Mouse (Mus musculus): ENCODE data around the gene Dscaml1. TPM values are rescaled to one million over a fixed set of nuclear protein-coding genes. Genes with fewer than 3 reads are reported as not detected.

Gene Dscaml1
- polyA plus RNA-seq, 1 experiment from 2014 or later: 0.23 TPM

- H3K4me2 ChIP-seq: no peak overlapping the region
- ATAC-seq (ENCODE audit: insufficient number of reproducible peaks, low FRiP score, low TSS enrichment, low read depth): no peak; the same call in 1 of the 2 replicates
- 43% methylated on average over 10 of the region's 10 CpGs for WGBS
- peaks cover 12% of the 10 kb centered on the region; the same call in 1 of the 2 replicates for H3K4me1 ChIP-seq
- no peaks in the 10 kb centered on the region for H3K27me3 ChIP-seq
- H3K36me3 ChIP-seq: no peaks in the 10 kb centered on the region
- no peak overlapping the region for H3K4me3 ChIP-seq
- H3K9ac ChIP-seq: no peak overlapping the region
- H3K27ac ChIP-seq: peak overlapping the region; percentile 76
- no peaks in the 10 kb centered on the region for H3K9me3 ChIP-seq
Measured at GRCm38 (mm10) chr9:45499267-45499666, 72.8 kb downstream of the Dscaml1 start.

- peaks cover 19% of the 10 kb centered on the region for H3K4me1 ChIP-seq
- no peak for ATAC-seq (ENCODE audit: insufficient number of reproducible peaks, low FRiP score, low TSS enrichment, low read depth)
- H3K4me2 ChIP-seq: no peak overlapping the region
- H3K9me3 ChIP-seq: no peaks in the 10 kb centered on the region
- peak overlapping the region; percentile 76 for H3K27ac ChIP-seq
- no peaks in the 10 kb centered on the region for H3K27me3 ChIP-seq
- no peak overlapping the region for H3K4me3 ChIP-seq
- 51% methylated on average over 3 of the region's 3 CpGs for WGBS
- H3K9ac ChIP-seq: no peak overlapping the region
- H3K36me3 ChIP-seq: no peaks in the 10 kb centered on the region
Measured at GRCm38 (mm10) chr9:45500071-45500595, 73.7 kb downstream of the Dscaml1 start.

- no peak for ATAC-seq (ENCODE audit: insufficient number of reproducible peaks, low FRiP score, low TSS enrichment, low read depth)
- no peak overlapping the region for H3K4me3 ChIP-seq
- 41% methylated on average over 5 of the region's 5 CpGs for WGBS
- H3K9me3 ChIP-seq: no peaks in the 10 kb centered on the region
- no peak overlapping the region for H3K4me2 ChIP-seq
- H3K4me1 ChIP-seq: peaks cover 24% of the 10 kb centered on the region
- no peak overlapping the region for H3K27ac ChIP-seq
- H3K9ac ChIP-seq: no peak overlapping the region
- H3K27me3 ChIP-seq: no peaks in the 10 kb centered on the region
- H3K36me3 ChIP-seq: no peaks in the 10 kb centered on the region
Measured at GRCm38 (mm10) chr9:45501295-45501927, 75.0 kb downstream of the Dscaml1 start.

- Histone ChIP-seq H3K27me3 (no peaks in the 10 kb centered on the region), H3K36me3 (no peaks in the 10 kb centered on the region), H3K4me1 (peaks cover 24% of the 10 kb centered on the region), H3K27ac (no peak overlapping the region), H3K9ac (no peak overlapping the region), H3K4me3 (no peak overlapping the region), H3K4me2 (no peak overlapping the region), H3K9me3 (no peaks in the 10 kb centered on the region)
- ATAC-seq (ENCODE audit: insufficient number of reproducible peaks, low FRiP score, low TSS enrichment, low read depth): no peak
- 18% methylated on average over 14 of the region's 14 CpGs for WGBS
Measured at GRCm38 (mm10) chr9:45501963-45502641, 75.7 kb downstream of the Dscaml1 start.

- Histone ChIP-seq H3K4me1 (peaks cover 20% of the 10 kb centered on the region), H3K9ac (no peak overlapping the region), H3K27me3 (no peaks in the 10 kb centered on the region), H3K4me2 (no peak overlapping the region), H3K4me3 (no peak overlapping the region), H3K9me3 (no peaks in the 10 kb centered on the region), H3K36me3 (no peaks in the 10 kb centered on the region), H3K27ac (no peak overlapping the region; the same call in 1 of the 2 replicates)
- WGBS: 32% methylated on average over 5 of the region's 5 CpGs
- peak; percentile 53 for ATAC-seq (ENCODE audit: insufficient number of reproducible peaks, low FRiP score, low TSS enrichment, low read depth)
Measured at GRCm38 (mm10) chr9:45504977-45505376, 78.5 kb downstream of the Dscaml1 start.

- no peaks in the 10 kb centered on the region for H3K27me3 ChIP-seq
- no peak overlapping the region for H3K9ac ChIP-seq
- H3K4me1 ChIP-seq: peaks cover 20% of the 10 kb centered on the region
- H3K9me3 ChIP-seq: no peaks in the 10 kb centered on the region
- no peak overlapping the region for H3K4me3 ChIP-seq
- H3K4me2 ChIP-seq: no peak overlapping the region
- 44% methylated on average over 4 of the region's 4 CpGs for WGBS
- no peak overlapping the region for H3K27ac ChIP-seq
- 0 out of 2 replicates have a peak, but pooled peaks have one; percentile 64 for ATAC-seq (ENCODE audit: insufficient number of reproducible peaks, low FRiP score, low TSS enrichment, low read depth)
- H3K36me3 ChIP-seq: no peaks in the 10 kb centered on the region
Measured at GRCm38 (mm10) chr9:45505487-45505939, 79.1 kb downstream of the Dscaml1 start.

- ATAC-seq (ENCODE audit: insufficient number of reproducible peaks, low FRiP score, low TSS enrichment, low read depth): no peak
- Histone ChIP-seq H3K4me1 (peaks cover 12% of the 10 kb centered on the region), H3K36me3 (no peaks in the 10 kb centered on the region), H3K9ac (no peak overlapping the region), H3K9me3 (no peaks in the 10 kb centered on the region), H3K4me3 (no peak overlapping the region), H3K27me3 (no peaks in the 10 kb centered on the region), H3K4me2 (no peak overlapping the region), H3K27ac (no peak overlapping the region)
- 66% methylated on average over 9 of the region's 9 CpGs for WGBS
Measured at GRCm38 (mm10) chr9:45507482-45507881, 81.1 kb downstream of the Dscaml1 start.

GRCm38 (mm10) chr9:45510806-45511546 is 84.5 kb downstream of the Dscaml1 start:
- no peak overlapping the region for H3K4me3 ChIP-seq
- H3K9ac ChIP-seq: no peak overlapping the region
- no peak overlapping the region for H3K4me2 ChIP-seq
- no peaks in the 10 kb centered on the region for H3K36me3 ChIP-seq
- H3K27me3 ChIP-seq: no peaks in the 10 kb centered on the region
- WGBS: 71% methylated on average over 10 of the region's 10 CpGs
- no peaks in the 10 kb centered on the region for H3K4me1 ChIP-seq
- no peaks in the 10 kb centered on the region for H3K9me3 ChIP-seq
- no peak for ATAC-seq (ENCODE audit: insufficient number of reproducible peaks, low FRiP score, low TSS enrichment, low read depth)
- no peak overlapping the region for H3K27ac ChIP-seq

- 76% methylated on average over 11 of the region's 11 CpGs for WGBS
- Histone ChIP-seq H3K4me3 (no peak overlapping the region), H3K4me1 (0 out of 2 replicates have a peak, but pooled peaks cover 2% of the 10 kb centered on the region), H3K9me3 (no peaks in the 10 kb centered on the region), H3K27me3 (no peaks in the 10 kb centered on the region), H3K36me3 (no peaks in the 10 kb centered on the region), H3K4me2 (no peak overlapping the region), H3K9ac (no peak overlapping the region), H3K27ac (no peak overlapping the region)
- ATAC-seq (ENCODE audit: insufficient number of reproducible peaks, low FRiP score, low TSS enrichment, low read depth): no peak
Measured at GRCm38 (mm10) chr9:45517993-45518705, 91.7 kb downstream of the Dscaml1 start.

GRCm38 (mm10) chr9:45519841-45520240 is 93.4 kb downstream of the Dscaml1 start:
- Histone ChIP-seq H3K27ac (no peak overlapping the region), H3K27me3 (no peaks in the 10 kb centered on the region), H3K4me1 (0 out of 2 replicates have a peak, but pooled peaks cover 2% of the 10 kb centered on the region), H3K36me3 (no peaks in the 10 kb centered on the region), H3K4me2 (no peak overlapping the region), H3K4me3 (no peak overlapping the region), H3K9ac (no peak overlapping the region), H3K9me3 (no peaks in the 10 kb centered on the region)
- no peak for ATAC-seq (ENCODE audit: insufficient number of reproducible peaks, low FRiP score, low TSS enrichment, low read depth)
- 45% methylated on average over 6 of the region's 6 CpGs for WGBS

- no peak overlapping the region for H3K27ac ChIP-seq
- H3K36me3 ChIP-seq: no peaks in the 10 kb centered on the region
- ATAC-seq (ENCODE audit: insufficient number of reproducible peaks, low FRiP score, low TSS enrichment, low read depth): no peak
- H3K4me3 ChIP-seq: no peak overlapping the region
- H3K4me1 ChIP-seq: 0 out of 2 replicates have a peak, but pooled peaks cover 2% of the 10 kb centered on the region
- no peak overlapping the region for H3K4me2 ChIP-seq
- no peak overlapping the region for H3K9ac ChIP-seq
- H3K9me3 ChIP-seq: no peaks in the 10 kb centered on the region
- 63% methylated on average over 3 of the region's 3 CpGs for WGBS
- no peaks in the 10 kb centered on the region for H3K27me3 ChIP-seq
Measured at GRCm38 (mm10) chr9:45522866-45523265, 96.4 kb downstream of the Dscaml1 start.
